Mouse (Mus musculus): ENCODE results near the gene Adamts10.

Adamts10 gene

GRCm38 (mm10) chr17:33523918-33524755 is at the start of gene Adamts10:
Adamts10 (plus strand) TSS chr17:33524204.
- DNase-seq (ENCODE audit: low spot score), result peak; percentile 88

GRCm38 (mm10) chr17:33484020-33484419 is 40.0 kb upstream of the Adamts10 start:
- no peak for DNase-seq (ENCODE audit: low spot score)

GRCm38 (mm10) chr17:33487211-33487610 is 36.8 kb upstream of the Adamts10 start:
- no peak for DNase-seq (ENCODE audit: low spot score)

GRCm38 (mm10) chr17:33487652-33488051 is 36.4 kb upstream of the Adamts10 start:
- no peak for DNase-seq (ENCODE audit: low spot score)

GRCm38 (mm10) chr17:33491371-33491770 is 32.6 kb upstream of the Adamts10 start:
- no peak for DNase-seq (ENCODE audit: low spot score)

DNA sequence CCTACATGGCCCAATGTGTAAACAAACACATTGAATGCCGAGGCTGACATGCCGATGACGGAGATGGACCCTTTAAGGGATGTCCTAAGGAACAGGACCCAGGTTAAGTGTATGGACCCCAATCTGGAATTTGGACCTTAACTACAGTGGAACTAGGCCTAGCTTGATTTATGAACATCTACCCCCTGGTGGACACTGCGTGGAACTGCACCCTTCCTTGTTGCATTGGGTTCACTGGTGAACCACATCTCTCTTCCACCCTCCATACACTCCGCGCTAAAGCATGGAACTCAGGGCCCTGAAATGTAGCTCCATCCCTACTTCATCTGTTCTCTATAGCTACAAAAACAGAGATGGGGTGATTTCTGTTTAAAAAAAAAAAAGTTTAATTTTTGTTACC is 30.9 kb upstream of the Adamts10 start:
- no peak for DNase-seq (ENCODE audit: low spot score)

DNA sequence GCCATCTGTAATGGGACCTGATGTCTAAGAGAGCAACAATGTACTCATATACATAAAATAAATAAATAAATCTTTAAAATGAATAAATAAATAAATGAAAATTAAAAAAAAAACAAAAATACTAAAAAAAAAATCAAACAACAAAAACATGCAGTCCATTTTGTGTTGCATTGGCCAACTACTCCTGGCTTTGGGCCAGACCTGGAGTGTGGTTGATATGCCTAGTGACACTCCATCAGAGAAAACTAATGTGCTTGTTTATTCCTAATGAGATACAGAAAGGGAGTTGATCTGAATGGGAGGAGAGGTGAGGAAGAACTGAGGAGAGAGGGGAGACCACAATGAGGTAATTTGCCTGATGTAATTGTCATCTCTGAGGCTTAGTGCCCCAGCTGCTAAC is 29.4 kb upstream of the Adamts10 start:
- DNase-seq (ENCODE audit: low spot score), result no peak

DNA sequence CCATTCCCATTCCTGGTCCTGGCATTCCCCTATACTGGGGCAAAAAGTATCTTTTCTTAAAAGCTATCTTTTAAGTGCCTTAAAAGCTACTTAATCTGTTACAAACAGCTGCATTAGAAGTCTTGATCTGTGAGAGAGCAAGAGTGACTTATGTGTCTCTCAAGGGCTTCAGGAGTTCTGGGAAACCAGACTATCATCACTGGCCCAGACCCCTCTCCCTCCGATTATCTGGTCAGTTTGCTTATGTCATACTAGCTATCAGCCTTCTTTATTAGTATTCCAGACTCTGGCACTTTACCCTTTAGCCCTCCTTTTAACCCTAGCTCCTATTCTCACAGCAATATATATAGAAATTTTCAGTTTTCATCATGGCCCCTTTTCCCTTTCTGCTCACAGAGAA is 25.1 kb upstream of the Adamts10 start:
- no peak for DNase-seq (ENCODE audit: low spot score)

DNA sequence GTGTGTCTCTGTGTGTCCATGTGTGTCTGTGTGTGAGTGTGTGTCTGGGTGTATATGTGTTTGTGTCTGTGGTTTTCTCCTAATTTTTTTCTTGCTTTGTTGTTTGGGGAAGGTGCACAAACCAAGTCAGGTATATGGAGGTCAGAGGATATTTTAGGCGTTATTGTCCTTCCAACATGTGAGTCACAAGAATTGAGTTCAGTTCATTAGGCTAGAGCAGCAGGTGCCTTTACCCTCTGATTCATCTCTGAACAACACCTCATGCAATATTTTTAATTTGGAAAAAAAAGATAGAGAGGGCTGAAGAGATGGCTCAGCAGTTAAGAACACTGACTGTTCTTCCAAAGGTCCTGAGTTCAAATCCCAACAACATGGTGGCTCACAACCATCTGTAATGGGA is 15.6 kb upstream of the Adamts10 start:
- no peak for DNase-seq (ENCODE audit: low spot score)

DNA sequence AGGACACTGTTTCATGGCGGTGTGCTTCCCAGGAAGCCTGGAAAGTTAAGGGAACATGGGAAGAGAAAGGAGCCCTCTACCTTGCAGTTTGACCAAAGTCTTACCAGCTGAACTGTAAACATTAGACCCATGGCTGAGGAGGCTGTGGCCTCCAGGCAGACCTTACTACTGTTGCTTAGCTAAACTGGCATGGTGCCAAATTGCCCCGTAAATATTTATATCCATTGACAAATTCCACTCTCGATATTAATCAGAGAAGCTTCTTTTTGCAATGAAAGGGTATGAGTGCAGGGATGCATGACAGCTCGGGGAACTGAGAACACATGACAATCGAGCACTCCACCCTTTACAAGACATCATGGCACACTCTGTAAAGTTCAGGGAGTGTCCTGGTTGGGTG is 13.8 kb upstream of the Adamts10 start:
- DNase-seq (ENCODE audit: low spot score), result no peak

GRCm38 (mm10) chr17:33512441-33513415 is 11.3 kb upstream of the Adamts10 start:
- no peak for DNase-seq (ENCODE audit: low spot score)

DNA sequence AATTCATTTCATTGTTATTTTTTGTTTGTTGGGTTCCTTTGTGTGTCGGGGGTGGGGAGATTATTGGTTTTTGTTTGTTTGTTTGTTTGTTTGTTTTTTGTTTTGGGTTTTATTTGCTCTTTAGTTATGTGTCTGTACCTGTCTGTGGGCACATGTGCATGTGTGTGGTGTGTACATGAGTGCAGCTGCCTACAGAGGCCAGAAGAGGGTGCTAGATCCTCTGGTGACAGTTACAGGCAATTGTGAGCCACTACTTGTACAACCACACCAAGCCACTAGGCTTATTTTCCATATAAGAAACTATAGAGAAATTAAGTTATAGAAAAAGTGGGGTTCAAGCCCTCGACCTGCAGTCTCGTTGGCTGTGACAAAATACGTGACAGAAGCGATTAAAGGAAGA is 10.1 kb upstream of the Adamts10 start:
- no peak for DNase-seq (ENCODE audit: low spot score)

DNA sequence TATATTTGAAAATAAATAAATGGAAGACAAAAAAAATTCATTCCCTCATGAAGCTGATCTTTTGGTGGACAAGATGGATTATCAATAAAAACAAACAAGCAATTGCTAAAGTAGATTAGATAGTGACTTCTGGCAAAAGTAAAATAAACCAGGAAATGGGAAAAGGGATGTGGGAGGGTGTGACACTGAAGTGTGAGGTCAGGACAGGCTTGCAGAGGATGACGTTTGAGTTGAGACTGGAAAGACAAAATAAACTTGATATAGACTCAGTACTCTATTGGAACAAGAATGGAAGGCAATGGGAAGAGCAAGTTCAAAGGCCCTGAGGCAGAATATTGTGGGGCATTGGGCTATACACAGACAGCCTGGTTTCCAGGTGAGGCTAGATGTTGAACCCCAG is 3.6 kb upstream of the Adamts10 start:
- DNase-seq (ENCODE audit: low spot score), result no peak

- no peak for DNase-seq (ENCODE audit: low spot score)
These were observed 530 bp upstream of the Adamts10 start for GRCm38 (mm10) chr17:33523431-33523917.

GRCm38 (mm10) chr17:33524806-33525373 is 886 bp downstream of the Adamts10 start:
- peak; percentile 34 for DNase-seq (ENCODE audit: low spot score)

GRCm38 (mm10) chr17:33526506-33526905 is 2.5 kb downstream of the Adamts10 start:
- no peak for DNase-seq (ENCODE audit: low spot score)

- no peak for DNase-seq (ENCODE audit: low spot score)
These were observed 15.2 kb downstream of the Adamts10 start for GRCm38 (mm10) chr17:33539106-33539675.

GRCm38 (mm10) chr17:33539878-33540277 is 15.9 kb downstream of the Adamts10 start:
- DNase-seq (ENCODE audit: low spot score), result no peak

DNA sequence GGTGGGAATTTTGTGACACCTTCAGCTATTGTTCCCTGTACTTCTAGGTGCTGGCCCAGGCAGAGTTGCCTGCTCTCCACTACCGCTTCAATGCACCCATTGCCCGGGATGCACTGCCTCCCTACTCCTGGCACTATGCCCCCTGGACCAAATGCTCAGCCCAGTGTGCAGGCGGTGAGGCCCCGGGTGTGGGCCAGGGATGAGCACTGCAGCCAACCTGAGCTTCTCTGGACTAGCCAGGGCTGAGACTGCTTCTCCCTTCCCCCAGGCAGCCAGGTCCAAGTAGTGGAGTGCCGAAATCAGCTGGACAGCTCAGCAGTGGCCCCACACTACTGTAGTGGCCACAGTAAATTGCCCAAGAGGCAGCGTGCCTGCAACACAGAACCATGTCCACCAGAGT is 25.2 kb downstream of the Adamts10 start:
- DNase-seq (ENCODE audit: low spot score), result no peak

GRCm38 (mm10) chr17:33550388-33550787 is 26.4 kb downstream of the Adamts10 start:
- no peak for DNase-seq (ENCODE audit: low spot score)

DNA sequence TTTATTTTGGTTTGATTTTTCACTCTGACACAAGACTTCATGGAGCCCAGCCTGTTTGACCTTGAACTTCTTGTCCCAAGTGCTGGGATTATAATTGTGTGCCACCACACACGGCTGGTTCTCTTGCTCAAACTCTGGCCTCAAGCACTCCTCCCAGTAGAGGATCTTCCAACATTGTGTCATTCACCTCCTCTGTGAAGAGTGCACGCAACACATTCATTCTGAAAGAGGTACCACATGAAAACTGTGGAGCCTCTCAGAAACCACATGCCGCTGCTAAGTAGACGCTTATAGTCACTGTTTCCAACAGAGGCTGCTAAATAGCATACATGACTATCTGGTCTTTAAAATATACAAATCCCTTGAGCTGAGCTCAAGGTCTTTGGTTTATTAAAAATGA is 28.1 kb downstream of the Adamts10 start:
- no peak for DNase-seq (ENCODE audit: low spot score)

DNA sequence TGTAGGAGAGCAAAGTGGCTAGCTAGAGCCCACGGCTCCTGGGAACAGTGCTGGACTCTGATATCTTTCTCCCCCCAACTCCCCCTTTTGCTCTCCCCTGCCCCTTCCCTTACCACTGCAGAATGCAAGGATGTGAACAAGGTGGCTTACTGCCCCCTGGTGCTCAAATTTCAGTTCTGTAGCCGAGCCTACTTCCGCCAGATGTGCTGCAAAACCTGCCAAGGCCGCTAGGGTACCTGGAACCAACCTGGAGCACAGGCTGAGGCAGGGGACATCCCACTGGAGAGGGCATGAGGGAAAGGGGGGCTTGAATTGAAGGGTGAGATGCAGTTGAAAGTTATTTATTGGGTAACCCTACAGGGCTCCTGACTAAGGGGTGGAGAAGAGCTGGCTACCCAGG is 29.0 kb downstream of the Adamts10 start:
- peak; percentile 30 for DNase-seq (ENCODE audit: low spot score)

All from ovary, postnatal 36 days (tissue).